Mouse (Mus musculus) CH12.LX (cell line): ENCODE measurements around the gene Gkap1. TPM values are rescaled to one million over a fixed set of nuclear protein-coding genes. Genes with fewer than 3 reads are reported as not detected.
A peak's percentile ranks its signal among the peaks of the same experiment; 100 is the strongest.

Experiments used
- DNase-seq: peaks from one replicate; pipeline ENCODE4 v3.0.0-alpha.2; 2013; ENCODE audit errors: extremely low read depth
- H3K27ac ChIP-seq: 2 replicates; pipeline ENCODE4 v1.5.1; 2012; ENCODE audit warnings: low read depth, mild to moderate bottlenecking, control low read depth, moderate library complexity; ENCODE audit not compliant: insufficient read depth
- H3K27me3 ChIP-seq: replicated peaks from 2 replicates; pipeline ENCODE3; 2012; ENCODE audit warnings: inconsistent platforms
- H3K36me3 ChIP-seq, 2 experiments: replicated peaks in 1 of 2; 2 replicates each; pipeline versions ENCODE3 to v1.6.1; 2012; ENCODE audit warnings: inconsistent platforms in 1 of 2, low read length in 1 of 2, mild to moderate bottlenecking in 1 of 2, mixed read lengths in 1 of 2, moderate library complexity in 1 of 2; ENCODE audit not compliant: control insufficient read depth in 1 of 2, insufficient read depth in 1 of 2
- H3K4me1 ChIP-seq, 2 experiments: 2 replicates each; pipeline ENCODE4 v1.6.1; 2012; ENCODE audit warnings: inconsistent platforms in 1 of 2, moderate library complexity in 1 of 2; ENCODE audit not compliant: insufficient read depth in 2 of 2, control insufficient read depth in 1 of 2
- H3K4me2 ChIP-seq: 2 replicates; pipeline ENCODE4 v1.6.1; 2012; ENCODE audit warnings: low read depth, mild to moderate bottlenecking, control low read depth; ENCODE audit not compliant: poor library complexity, insufficient read depth, severe bottlenecking
- H3K4me3 ChIP-seq, 3 experiments: fragments of 150-350 bp in 1 of 3; sonication (generic) in 1 of 3; replicated peaks in 1 of 3; 2 replicates each; pipeline versions ENCODE3 to v1.5.1; 2011 to 2012; ENCODE audit warnings: low read depth in 2 of 3, low read length in 2 of 3, mild to moderate bottlenecking in 2 of 3, moderate library complexity in 2 of 3, control low read depth in 1 of 3, improper control_type of control experiment in 1 of 3, inconsistent platforms in 1 of 3, mixed read lengths in 1 of 3; ENCODE audit not compliant: poor library complexity in 1 of 3
- H3K79me2 ChIP-seq: replicated peaks from 2 replicates; pipeline ENCODE4 v1.6.1; 2012; ENCODE audit warnings: mild to moderate bottlenecking, moderate library complexity; ENCODE audit not compliant: control insufficient read depth, poor library complexity, insufficient read depth, severe bottlenecking; ENCODE audit errors: extremely low read depth
- H3K9ac ChIP-seq: 2 replicates; pipeline ENCODE4 v1.6.1; 2012; ENCODE audit warnings: low read depth, mild to moderate bottlenecking, control low read depth, moderate library complexity; ENCODE audit not compliant: insufficient read depth
- H3K9me3 ChIP-seq: replicated peaks from 2 replicates; pipeline ENCODE3; 2012; ENCODE audit warnings: low read length, inconsistent platforms, mixed read lengths
- CHD1 ChIP-seq: IDR thresholded peaks from 2 replicates; pipeline ENCODE4 v1.6.1; 2012; ENCODE audit warnings: low read depth, low read length, improper control_type of control experiment, inconsistent platforms
- CHD2 ChIP-seq: IDR thresholded peaks from 2 replicates; pipeline ENCODE4 v1.6.1; 2011; ENCODE audit warnings: low read length, improper control_type of control experiment
- CTCF ChIP-seq, 2 experiments: IDR thresholded peaks in 1 of 2; conservative IDR thresholded peaks in 1 of 2; 2 replicates each; pipeline ENCODE4 v1.5.1; 2011 to 2012; ENCODE audit warnings: low read depth in 2 of 2, low read length in 2 of 2, improper control_type of control experiment in 1 of 2, inconsistent platforms in 1 of 2, mild to moderate bottlenecking in 1 of 2, moderate library complexity in 1 of 2
- IRF4 ChIP-seq: IDR thresholded peaks from 2 replicates; pipeline ENCODE4 v1.6.1; 2014; ENCODE audit warnings: low read depth, mild to moderate bottlenecking, inconsistent platforms, low read length, improper control_type of control experiment
- JUN ChIP-seq: IDR thresholded peaks from 2 replicates; pipeline ENCODE4 v1.6.1; 2011; ENCODE audit warnings: low read depth, mild to moderate bottlenecking, low read length, improper control_type of control experiment, moderate library complexity; ENCODE audit not compliant: insufficient read depth
- MAFK ChIP-seq: IDR thresholded peaks from 2 replicates; pipeline ENCODE4 v1.6.1; 2011; ENCODE audit warnings: low read length, improper control_type of control experiment; ENCODE audit not compliant: insufficient replicate concordance
- MAX ChIP-seq: IDR thresholded peaks from 2 replicates; pipeline ENCODE4 v1.6.1; 2011; ENCODE audit warnings: low read length, improper control_type of control experiment
- MAZ ChIP-seq: IDR thresholded peaks from 2 replicates; pipeline ENCODE4 v1.6.1; 2012; ENCODE audit warnings: low read depth, mild to moderate bottlenecking, inconsistent platforms, low read length, improper control_type of control experiment, moderate library complexity
- MXI1 ChIP-seq: IDR thresholded peaks from 2 replicates; pipeline ENCODE4 v1.6.1; 2011; ENCODE audit warnings: mild to moderate bottlenecking, low read depth, low read length, improper control_type of control experiment
- MYC ChIP-seq: IDR thresholded peaks from 2 replicates; pipeline ENCODE4 v1.6.1; 2011; ENCODE audit warnings: low read depth, mild to moderate bottlenecking, improper control_type of control experiment, low read length
- NRF1 ChIP-seq: IDR thresholded peaks from 2 replicates; pipeline ENCODE4 v1.6.1; 2014; ENCODE audit warnings: low read depth, mild to moderate bottlenecking, inconsistent platforms, low read length, improper control_type of control experiment, moderate library complexity
- RAD21 ChIP-seq: IDR thresholded peaks from 2 replicates; pipeline ENCODE4 v1.6.1; 2011; ENCODE audit warnings: low read depth, mild to moderate bottlenecking, low read length, improper control_type of control experiment, moderate library complexity
- TCF12 ChIP-seq: IDR thresholded peaks from 2 replicates; pipeline ENCODE4 v1.6.1; 2014; ENCODE audit warnings: low read depth, mild to moderate bottlenecking, inconsistent platforms, low read length, improper control_type of control experiment
- ZC3H11A ChIP-seq: IDR thresholded peaks from 2 replicates; pipeline ENCODE4 v1.6.1; 2012; ENCODE audit warnings: low read depth, mild to moderate bottlenecking, inconsistent platforms, low read length, improper control_type of control experiment
- ZKSCAN1 ChIP-seq: IDR thresholded peaks from 2 replicates; pipeline ENCODE4 v1.6.1; 2012; ENCODE audit warnings: low read depth, inconsistent platforms, low read length, improper control_type of control experiment, borderline replicate concordance
- ZMIZ1 ChIP-seq: IDR thresholded peaks from 2 replicates; pipeline ENCODE4 v1.6.1; 2012; ENCODE audit warnings: low read depth, mild to moderate bottlenecking, inconsistent platforms, low read length, improper control_type of control experiment
- dilution Hi-C: fragments of 300-500 bp; cut with MboI; formaldehyde crosslinking; loops from 2 replicates; pipeline ENCODE4 v1.14.3; 2020; ENCODE audit warnings: low sequenced_read_pairs; ENCODE audit not compliant: extremely low pct_unique_long_range_greater_than_20kb, extremely low pct_ligation_motif_present
- in situ Hi-C: fragments of 300-500 bp; cut with MboI; formaldehyde crosslinking; loops from 3 replicates; pipeline ENCODE4 v1.14.3; 2019; ENCODE audit warnings: low sequenced_read_pairs, low pct_ligation_motif_present, low pct_unique_long_range_greater_than_20kb, mixed read lengths
- polyA plus RNA-seq: library from polyadenylated mRNA; unstranded; fragments of >175 nt; gene quantifications from 2 replicates; pipeline ENCODE4 v1.2.1, GENCODE M21; 2012; ENCODE audit warnings: low read depth; ENCODE audit not compliant: insufficient read length
- total RNA-seq, 2 experiments: library from RNA; depleted of rRNA; stranded (reverse); fragments of 300-350 nt in 1 of 2; fragments of >200 nt in 1 of 2; gene quantifications; 2 replicates each; pipeline ENCODE4 v1.2.3; 2012 to 2014

Gkap1 gene
- total and polyA plus RNA-seq, 3 experiments, result 0.82 to 2.0 (median 1.3) TPM

DNA sequence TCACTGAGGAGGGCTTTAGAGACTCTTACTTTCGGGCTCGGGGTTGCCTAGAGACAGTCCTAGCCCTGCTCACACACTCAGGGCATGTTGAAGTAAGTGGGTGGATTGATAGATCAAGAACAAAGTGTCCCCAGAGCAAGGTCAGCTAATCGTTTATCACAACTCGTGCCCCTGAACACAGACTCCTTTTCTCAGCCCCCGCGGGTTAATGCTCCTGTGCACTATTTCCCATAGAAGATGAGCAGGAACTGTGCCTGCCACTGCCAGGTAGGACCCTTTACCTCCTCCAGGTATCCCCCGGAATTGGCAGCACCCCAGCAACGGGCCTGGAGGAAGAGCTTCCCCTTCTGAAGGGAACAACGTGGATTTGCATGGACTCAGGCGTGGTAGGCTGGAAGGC lies 757 bp upstream of the Gkap1 start:
- H3K79me2 ChIP-seq, result no peaks in the 10 kb centered on the region
- DNase-seq, result no peak
- no peak overlapping the region for H3K27ac ChIP-seq
- peaks cover 29% of the 10 kb centered on the region for H3K27me3 ChIP-seq
- dilution Hi-C loops (no loop called here), in situ Hi-C loops (loop anchor here (10.0 kb wide), 1 partner anchor 269 kb away; no protein-coding TSS in a partner anchor)
- H3K4me2 ChIP-seq, result no peak overlapping the region
- H3K4me3 ChIP-seq, result no peak overlapping the region
- TF ChIP-seq CHD1 (no peak), JUN (no peak), IRF4 (no peak), ZC3H11A (no peak)
- H3K36me3 ChIP-seq, result no peaks in the 10 kb centered on the region
- H3K9me3 ChIP-seq, result no peaks in the 10 kb centered on the region
- no peak overlapping the region for H3K9ac ChIP-seq
- peaks cover 0 to 5% of the 10 kb centered on the region in 2 experiments; a peak in 1 of 4 replicates for H3K4me1 ChIP-seq

- Histone ChIP-seq H3K4me1 (peaks cover 0 to 5% of the 10 kb centered on the region in 2 experiments; a peak in 1 of 4 replicates), H3K36me3 (no peaks in the 10 kb centered on the region), H3K27me3 (peaks cover 33% of the 10 kb centered on the region), H3K9me3 (no peaks in the 10 kb centered on the region), H3K9ac (no peak overlapping the region), H3K79me2 (no peaks in the 10 kb centered on the region), H3K4me3 (peak overlapping the region in 1 of 3 experiments; percentile 63), H3K4me2 (peak overlapping the region; percentile 84), H3K27ac (no peak overlapping the region)
- in situ Hi-C loops, result loop anchor here (10.0 kb wide), 1 partner anchor 270 kb away; no protein-coding TSS in a partner anchor
- DNase-seq, result no peak
- TF ChIP-seq NRF1 (no peak), ZC3H11A (no peak), MAFK (no peak), MAX (no peak), RAD21 (no peak), JUN (no peak), MYC (no peak), CHD2 (no peak), MXI1 (no peak), MAZ (no peak), ZKSCAN1 (no peak), ZMIZ1 (no peak), TCF12 (no peak), CTCF (conservative IDR thresholded peaks at IDR 0.05 in 1 of 2, IDR thresholded peaks at IDR 0.05 in 1 of 2; ENCODE audit: low read depth in 2 of 2, low read length in 2 of 2) (no peak)
- dilution Hi-C loops, result no loop called here
These were observed 423 bp downstream of the Gkap1 start for GRCm38 (mm10) chr13:58275076-58275475.
